Mouse (Mus musculus) megakaryocyte, embryonic 14.5 days (primary cell): Measurements from ENCODE around the gene Racgap1.

Experiments used
- FLI1 ChIP-seq: IDR thresholded peaks from 2 replicates; pipeline ENCODE4 v1.6.1; 2012; ENCODE audit warnings: low read length, inconsistent platforms, mixed read lengths
- GATA1 ChIP-seq: IDR thresholded peaks from 3 replicates; pipeline ENCODE4 v1.6.1; 2012; ENCODE audit warnings: mixed read lengths, low read length, inconsistent platforms, borderline replicate concordance

DNA sequence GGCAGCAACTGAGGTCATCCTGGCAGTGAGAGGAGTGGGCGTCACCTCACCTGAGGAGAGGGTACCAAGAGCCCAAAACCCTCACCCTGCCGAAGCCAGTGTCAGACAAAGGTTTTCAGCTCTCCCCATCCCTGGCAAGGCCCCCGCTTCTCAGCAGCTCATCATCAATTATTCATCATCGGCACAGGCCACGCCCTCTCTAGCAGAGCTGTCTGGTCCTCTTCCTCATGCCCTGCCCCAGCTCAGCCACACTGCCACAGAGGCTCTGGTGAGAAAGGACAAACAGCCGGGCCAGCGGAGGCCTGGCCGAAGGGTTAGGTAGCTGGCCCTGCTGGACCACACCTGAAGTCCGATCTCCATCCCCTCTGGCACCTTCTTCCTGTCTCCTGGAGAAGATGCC lies 40.5 kb upstream of the Racgap1 start:
- TF ChIP-seq GATA1 (no peak), FLI1 (no peak)
